Mouse (Mus musculus): ENCODE measurements around the gene Tbkbp1.

- TF ChIP-seq CTCF (IDR thresholded peaks at IDR 0.05; ENCODE audit: insufficient read depth, low read length) (no peak), POLR2A (IDR thresholded peaks at IDR 0.05; ENCODE audit: borderline replicate concordance, extremely low read depth, low read depth, low read length) (no peak)
These were observed 10.5 kb downstream of the Tbkbp1 start for GRCm38 (mm10) chr11:97140811-97141210.
